Mouse (Mus musculus): ENCODE results near the gene Mpnd. TPM values are rescaled to one million over a fixed set of nuclear protein-coding genes. Genes with fewer than 3 reads are reported as not detected.
"Not testable (repeated sequence)": the region's sequence is repeated elsewhere in the genome, so short reads cannot be mapped to it uniquely, and the experiment has no call there.

Gene Mpnd
- total RNA-seq, 1 experiment from 2014 or later = 97.0 TPM

GRCm38 (mm10) chr17:56054938-56055337 lies 49.4 kb downstream of the Mpnd start:
- ATAC-seq (replicated peaks in 1 of 2; ENCODE audit: insufficient read depth in 1 of 2, low FRiP score in 2 of 2, low TSS enrichment in 1 of 2, low read depth in 1 of 2, poor library complexity in 2 of 2, severe bottlenecking in 2 of 2) = no peak

- ATAC-seq (replicated peaks in 1 of 2; ENCODE audit: insufficient read depth in 1 of 2, low FRiP score in 2 of 2, low TSS enrichment in 1 of 2, low read depth in 1 of 2, poor library complexity in 2 of 2, severe bottlenecking in 2 of 2) = no peak
These were observed 50.6 kb downstream of the Mpnd start for GRCm38 (mm10) chr17:56055945-56056678.

DNA sequence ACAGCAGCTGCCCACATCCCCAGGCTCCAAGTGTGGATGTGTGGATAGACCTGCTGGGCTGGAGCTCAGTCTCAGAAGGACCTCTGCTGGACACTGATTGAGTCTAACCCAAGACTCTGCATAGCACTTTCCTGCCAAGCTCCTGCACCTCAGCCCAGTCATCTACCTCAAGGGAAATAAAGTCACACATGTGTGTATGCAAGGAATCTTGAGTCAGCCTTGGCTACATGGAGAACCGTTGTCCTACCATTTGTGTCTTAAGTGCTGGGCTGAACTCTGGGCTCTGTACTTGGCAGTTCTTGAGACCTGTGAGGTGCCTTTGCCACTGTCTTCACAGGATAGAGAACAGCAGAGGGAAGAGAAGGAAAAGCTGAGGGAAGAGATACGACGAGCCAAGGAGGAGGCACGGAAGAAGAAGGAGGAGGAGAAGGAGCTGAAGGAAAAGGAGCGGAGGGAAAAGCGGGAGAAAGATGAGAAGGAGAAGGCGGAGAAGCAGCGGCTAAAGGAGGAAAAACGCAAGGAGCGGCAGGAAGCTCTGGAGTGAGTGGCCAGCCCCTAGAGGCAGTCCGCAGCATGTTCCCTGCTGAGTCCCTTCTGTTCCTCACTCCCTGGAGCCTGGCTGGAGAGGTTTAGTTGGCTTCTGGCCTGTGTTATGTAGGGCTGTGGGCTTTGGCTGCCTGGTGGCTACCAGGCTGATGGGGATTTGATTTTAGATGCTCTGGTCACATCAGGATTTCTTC lies 52.0 kb downstream of the Mpnd start:
- no peak for ATAC-seq (replicated peaks in 1 of 2; ENCODE audit: insufficient read depth in 1 of 2, low FRiP score in 2 of 2, low TSS enrichment in 1 of 2, low read depth in 1 of 2, poor library complexity in 2 of 2, severe bottlenecking in 2 of 2)

DNA sequence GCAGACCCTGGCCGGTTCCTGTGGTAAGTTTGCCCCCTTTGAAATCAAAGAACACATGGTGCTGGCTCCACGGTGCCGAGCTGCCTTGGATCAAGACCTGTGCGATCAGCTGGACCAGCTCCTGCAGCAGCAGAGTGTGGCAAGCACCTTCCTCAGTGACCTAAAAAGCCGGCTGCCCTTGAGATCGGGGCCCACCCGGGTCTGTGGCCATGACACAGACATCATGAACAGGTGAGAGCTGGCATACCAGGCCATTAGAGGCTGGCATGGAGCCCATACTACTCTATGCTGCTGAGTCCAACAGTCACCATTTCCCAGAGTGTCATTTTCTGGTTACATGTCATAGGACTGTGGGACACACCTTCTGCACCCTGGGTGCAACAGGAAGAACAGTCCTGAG lies 56.6 kb downstream of the Mpnd start:
- no peak for ATAC-seq (replicated peaks in 1 of 2; ENCODE audit: insufficient read depth in 1 of 2, low FRiP score in 2 of 2, low TSS enrichment in 1 of 2, low read depth in 1 of 2, poor library complexity in 2 of 2, severe bottlenecking in 2 of 2)

- ATAC-seq (replicated peaks in 1 of 2; ENCODE audit: insufficient read depth in 1 of 2, low FRiP score in 2 of 2, low TSS enrichment in 1 of 2, low read depth in 1 of 2, poor library complexity in 2 of 2, severe bottlenecking in 2 of 2) = not testable (repeated sequence)
These were observed 60.2 kb downstream of the Mpnd start for GRCm38 (mm10) chr17:56065715-56066114.

Other genes with a start within 250 kb of the Mpnd start
- gene Zfp119a, start 126.8 kb upstream of the Mpnd start, total RNA-seq (2017) = 10.6 and 17.1 TPM in 2 replicates
- 12.4 and 27.8 TPM in 2 replicates for gene Zfp959, start 113.6 kb upstream of the Mpnd start, total RNA-seq (2017)
- 7.8 and 8.4 TPM in 2 replicates for gene Zfp119b, start 56.2 kb upstream of the Mpnd start, total RNA-seq (2017)
- gene Ebi3, start 53.1 kb upstream of the Mpnd start, total RNA-seq (2017) = 12.8 and 22.6 TPM in 2 replicates
- gene Yju2, start 46.6 kb upstream of the Mpnd start, total RNA-seq (2017) = 24.3 and 29.5 TPM in 2 replicates
- gene Shd, start 35.2 kb upstream of the Mpnd start, total RNA-seq (2017) = 0.79 TPM in 1 of 2 replicates, not detected in the other
- not detected in 2 replicates for gene Fsd1, start 19.2 kb upstream of the Mpnd start, total RNA-seq (2017)
- 1.1 and 1.9 TPM in 2 replicates for gene Stap2, start 127 bp upstream of the Mpnd start, total RNA-seq (2017)
- gene Sh3gl1, start 30.9 kb downstream of the Mpnd start, total RNA-seq (2017) = 29.6 and 37.1 TPM in 2 replicates
- 24.5 and 29.7 TPM in 2 replicates for gene Chaf1a, start 34.7 kb downstream of the Mpnd start, total RNA-seq (2017)
- gene Ubxn6, start 69.3 kb downstream of the Mpnd start, total RNA-seq (2017) = 22.1 and 51.5 TPM in 2 replicates
- gene Hdgfl2, start 73.9 kb downstream of the Mpnd start, total RNA-seq (2017) = 73.0 and 136 TPM in 2 replicates
- not detected in 2 replicates for gene Plin4, start 104.1 kb downstream of the Mpnd start, total RNA-seq (2017)
- not detected in 2 replicates for gene Plin5, start 111.9 kb downstream of the Mpnd start, total RNA-seq (2017)
- gene Lrg1, start 116.3 kb downstream of the Mpnd start, total RNA-seq (2017) = 1.9 and 5.6 TPM in 2 replicates
- 0.99 and 2.1 TPM in 2 replicates for gene Sema6b, start 134.6 kb downstream of the Mpnd start, total RNA-seq (2017)
- gene Tnfaip8l1, start 156.8 kb downstream of the Mpnd start, total RNA-seq (2017) = 2.6 and 2.9 TPM in 2 replicates
- gene Mydgf, start 178.2 kb downstream of the Mpnd start, total RNA-seq (2017) = 21.7 and 31.0 TPM in 2 replicates
- gene Dpp9, start 213.2 kb downstream of the Mpnd start, total RNA-seq (2017) = 9.7 TPM in 2 replicates

All from hematopoietic stem cell, adult 5-6 weeks (primary cell).